Mouse (Mus musculus): ENCODE results near the gene Ngb. TPM values are rescaled to one million over a fixed set of nuclear protein-coding genes. Genes with fewer than 3 reads are reported as not detected.
A peak's percentile ranks its signal among the peaks of the same experiment; 100 is the strongest.

The Ngb gene
- polyA plus RNA-seq (2012; rRNA removed): 1.9 and 2.5 TPM in 2 replicates

DNA sequence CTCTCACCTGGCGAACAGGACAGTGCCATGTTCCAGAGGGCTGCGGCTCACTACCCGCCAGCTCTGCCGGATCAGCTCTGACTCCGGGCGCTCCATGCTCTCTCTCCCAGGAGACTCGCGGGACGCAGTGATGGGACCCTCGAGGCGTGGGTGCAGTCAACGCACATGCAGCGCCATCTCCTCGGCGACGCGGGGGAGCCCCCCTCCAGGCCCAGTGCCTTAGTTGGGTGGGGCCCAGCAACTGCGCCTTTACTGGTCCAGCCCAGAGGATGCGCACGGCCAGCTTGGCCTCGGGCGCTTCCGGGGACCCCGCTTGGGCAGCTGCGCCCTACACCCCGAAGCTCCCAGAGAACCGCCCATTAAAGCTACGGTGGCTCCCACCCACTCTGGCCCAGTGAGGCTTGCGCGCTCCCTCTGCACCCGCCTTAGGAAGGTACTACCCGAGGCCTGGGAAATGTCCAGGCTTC is at the start of gene Ngb:
TSS of gene Ngb (minus strand) at position 375 of the 467 bp plus-strand sequence.
- DNase-seq (ENCODE audit: low read depth): no peak
- TF ChIP-seq CTCF (IDR thresholded peaks at IDR 0.05; ENCODE audit: borderline replicate concordance, extremely low read depth, insufficient read depth, insufficient read length) (no peak), POLR2A (IDR thresholded peaks at IDR 0.05; ENCODE audit: borderline replicate concordance, extremely low read depth, insufficient read depth, insufficient read length, poor library complexity, severe bottlenecking) (no peak)

DNA sequence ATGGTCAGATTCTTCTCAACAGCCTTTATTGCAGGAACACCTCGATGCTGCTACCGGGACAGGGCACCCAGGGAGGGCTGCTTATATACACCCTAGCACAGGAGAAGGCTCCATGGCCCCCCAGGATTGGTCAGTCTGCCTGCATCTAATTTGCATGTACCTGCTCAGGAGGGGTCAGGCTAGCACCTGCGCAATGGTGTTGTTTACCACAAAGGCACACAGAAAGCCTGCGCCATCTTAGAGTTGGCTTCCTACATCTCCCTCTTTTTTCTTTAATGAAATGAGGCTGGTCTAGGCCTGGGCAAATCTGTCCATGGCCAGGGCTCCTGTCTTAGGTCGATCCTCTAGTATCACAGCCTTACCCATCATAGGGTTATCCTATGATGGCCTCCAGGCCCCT is 47.1 kb upstream of the Ngb start:
- TF ChIP-seq CTCF (IDR thresholded peaks at IDR 0.05; ENCODE audit: borderline replicate concordance, extremely low read depth, insufficient read depth, insufficient read length) (no peak), POLR2A (IDR thresholded peaks at IDR 0.05; ENCODE audit: borderline replicate concordance, extremely low read depth, insufficient read depth, insufficient read length, poor library complexity, severe bottlenecking) (no peak)
- DNase-seq (ENCODE audit: low read depth): no peak

- no peak for DNase-seq (ENCODE audit: low read depth)
- TF ChIP-seq POLR2A (IDR thresholded peaks at IDR 0.05; ENCODE audit: borderline replicate concordance, extremely low read depth, insufficient read depth, insufficient read length, poor library complexity, severe bottlenecking) (no peak), CTCF (IDR thresholded peaks at IDR 0.05; ENCODE audit: borderline replicate concordance, extremely low read depth, insufficient read depth, insufficient read length) (no peak)
Measured at GRCm38 (mm10) chr12:87148136-87148535, 45.8 kb upstream of the Ngb start.

- DNase-seq (ENCODE audit: low read depth): peak; percentile 99
- TF ChIP-seq CTCF (IDR thresholded peaks at IDR 0.05; ENCODE audit: borderline replicate concordance, extremely low read depth, insufficient read depth, insufficient read length): no peak
- TF ChIP-seq POLR2A (IDR thresholded peaks at IDR 0.05; ENCODE audit: borderline replicate concordance, extremely low read depth, insufficient read depth, insufficient read length, poor library complexity, severe bottlenecking): peak; percentile 47; the same call in 1 of the 2 replicates
Measured at GRCm38 (mm10) chr12:87147395-87148089, 45.2 kb upstream of the Ngb start, which contains the start of gene Pomt2. Pomt2 (minus strand) TSS chr12:87147968.

GRCm38 (mm10) chr12:87146966-87147365 is 44.6 kb upstream of the Ngb start, which contains the start of gene Gstz1:
Gstz1 (plus strand) TSS chr12:87147165.
- DNase-seq (ENCODE audit: low read depth): peak; percentile 97
- TF ChIP-seq CTCF (IDR thresholded peaks at IDR 0.05; ENCODE audit: borderline replicate concordance, extremely low read depth, insufficient read depth, insufficient read length): no peak
- no peak for TF ChIP-seq POLR2A (IDR thresholded peaks at IDR 0.05; ENCODE audit: borderline replicate concordance, extremely low read depth, insufficient read depth, insufficient read length, poor library complexity, severe bottlenecking)

DNA sequence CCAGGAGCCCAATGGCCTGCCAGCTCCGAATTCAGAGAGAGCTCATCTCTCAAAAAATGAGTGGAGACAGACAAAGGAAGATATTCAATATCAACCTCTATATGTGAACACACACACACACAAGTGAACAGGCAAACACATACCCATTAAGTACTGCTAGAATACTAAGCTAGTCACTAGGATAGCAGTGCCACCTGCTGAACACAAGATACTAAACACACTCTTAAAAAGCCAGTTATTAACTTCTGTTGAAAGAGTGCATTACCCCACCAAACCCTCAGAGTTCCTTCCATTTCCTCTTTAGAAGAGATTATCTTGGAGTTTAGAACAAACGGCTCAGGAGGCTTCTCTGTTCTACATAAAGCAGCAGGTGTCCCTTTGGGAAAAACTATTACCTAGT is 39.8 kb upstream of the Ngb start:
- TF ChIP-seq CTCF (IDR thresholded peaks at IDR 0.05; ENCODE audit: borderline replicate concordance, extremely low read depth, insufficient read depth, insufficient read length): no peak
- no peak for TF ChIP-seq POLR2A (IDR thresholded peaks at IDR 0.05; ENCODE audit: borderline replicate concordance, extremely low read depth, insufficient read depth, insufficient read length, poor library complexity, severe bottlenecking)
- no peak for DNase-seq (ENCODE audit: low read depth)

DNA sequence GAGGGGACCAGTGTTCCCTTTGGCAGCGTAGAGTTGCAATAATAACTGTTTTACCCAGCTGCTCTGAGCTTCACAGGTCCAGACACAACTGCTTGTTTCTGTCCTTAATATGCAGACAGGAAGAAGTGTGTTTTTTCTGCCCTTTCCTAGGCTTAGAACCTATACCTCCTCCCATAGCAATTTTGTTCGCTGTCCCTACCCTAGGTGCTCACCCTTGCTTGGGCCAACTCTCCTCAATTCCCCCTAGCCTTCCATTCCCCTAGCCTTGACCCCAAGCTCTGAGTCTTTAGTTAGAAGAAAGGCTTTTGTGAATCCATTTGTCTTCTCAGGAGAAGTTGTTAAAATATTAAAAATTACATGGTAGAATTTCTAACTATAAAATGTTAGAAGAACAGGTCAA is 36.4 kb upstream of the Ngb start:
- no peak for DNase-seq (ENCODE audit: low read depth)
- TF ChIP-seq POLR2A (IDR thresholded peaks at IDR 0.05; ENCODE audit: borderline replicate concordance, extremely low read depth, insufficient read depth, insufficient read length, poor library complexity, severe bottlenecking) (no peak), CTCF (IDR thresholded peaks at IDR 0.05; ENCODE audit: borderline replicate concordance, extremely low read depth, insufficient read depth, insufficient read length) (no peak)

DNA sequence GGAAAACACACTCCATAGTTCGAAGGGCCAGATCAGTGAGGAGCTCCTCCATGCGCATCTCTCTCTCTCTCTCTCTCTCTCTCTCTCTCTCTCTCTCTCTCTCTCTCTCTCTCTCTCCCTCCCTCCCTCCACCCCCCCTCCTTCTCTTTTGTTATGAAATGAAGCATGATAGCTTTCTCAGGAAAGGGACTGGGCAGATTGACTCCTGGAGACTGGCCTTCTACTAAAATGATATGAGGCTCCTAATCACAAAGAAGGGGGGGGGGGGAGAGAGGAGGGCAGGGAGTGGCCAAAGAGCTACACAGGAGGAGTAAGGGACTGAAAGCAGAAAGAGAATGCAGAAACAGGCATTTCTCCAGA is 36.0 kb upstream of the Ngb start:
- peak; percentile 43 for DNase-seq (ENCODE audit: low read depth)

GRCm38 (mm10) chr12:87137439-87138341 is 35.4 kb upstream of the Ngb start:
- peak; percentile 73 for DNase-seq (ENCODE audit: low read depth)
- TF ChIP-seq CTCF (IDR thresholded peaks at IDR 0.05; ENCODE audit: borderline replicate concordance, extremely low read depth, insufficient read depth, insufficient read length): no peak
- no peak for TF ChIP-seq POLR2A (IDR thresholded peaks at IDR 0.05; ENCODE audit: borderline replicate concordance, extremely low read depth, insufficient read depth, insufficient read length, poor library complexity, severe bottlenecking)

More for the DNA sequence above, 36.0 kb upstream of the Ngb start:
- TF ChIP-seq POLR2A (IDR thresholded peaks at IDR 0.05; ENCODE audit: borderline replicate concordance, extremely low read depth, insufficient read depth, insufficient read length, poor library complexity, severe bottlenecking) (no peak), CTCF (IDR thresholded peaks at IDR 0.05; ENCODE audit: borderline replicate concordance, extremely low read depth, insufficient read depth, insufficient read length) (no peak)

GRCm38 (mm10) chr12:87132784-87133183 is 30.4 kb upstream of the Ngb start:
- DNase-seq (ENCODE audit: low read depth): no peak
- no peak for TF ChIP-seq POLR2A (IDR thresholded peaks at IDR 0.05; ENCODE audit: borderline replicate concordance, extremely low read depth, insufficient read depth, insufficient read length, poor library complexity, severe bottlenecking)
- no peak for TF ChIP-seq CTCF (IDR thresholded peaks at IDR 0.05; ENCODE audit: borderline replicate concordance, extremely low read depth, insufficient read depth, insufficient read length)

DNA sequence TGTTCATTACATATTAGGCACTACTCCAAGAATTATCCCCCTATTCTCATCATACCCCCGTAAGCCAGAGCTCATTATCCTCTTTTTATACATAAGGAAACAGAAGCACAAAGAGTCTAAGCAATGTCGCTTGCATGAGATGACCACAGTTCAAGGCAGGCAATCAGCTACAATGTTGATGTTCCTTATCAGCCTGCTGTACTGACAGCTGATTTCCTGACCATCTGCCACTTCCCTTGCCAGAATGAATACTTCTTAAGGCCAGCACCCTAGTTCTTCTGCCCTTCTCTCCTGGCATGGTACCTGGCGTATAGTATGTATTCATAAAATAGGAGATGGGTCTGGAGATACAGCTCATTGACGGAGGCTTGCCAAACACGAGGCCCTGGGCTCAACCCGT is 29.9 kb upstream of the Ngb start:
- TF ChIP-seq POLR2A (IDR thresholded peaks at IDR 0.05; ENCODE audit: borderline replicate concordance, extremely low read depth, insufficient read depth, insufficient read length, poor library complexity, severe bottlenecking): no peak
- no peak for TF ChIP-seq CTCF (IDR thresholded peaks at IDR 0.05; ENCODE audit: borderline replicate concordance, extremely low read depth, insufficient read depth, insufficient read length)

More for the DNA sequence above, 29.9 kb upstream of the Ngb start:
- DNase-seq (ENCODE audit: low read depth): no peak
